Comparison of ENCODE assay signal across 8 mouse cellular contexts in genomic region chr5:125441234-125442114, GRCm38 (mm10). TPM values are rescaled to one million over a fixed set of nuclear protein-coding genes. Genes with fewer than 3 reads are reported as not detected.
A peak's percentile ranks its signal among the peaks of the same experiment; 100 is the strongest.
DNase-seq lines count a peak whose midpoint lies in the region; ATAC-seq and TF ChIP-seq lines count a peak whose summit lies in the region.

Gene Bri3bp, plus strand, starts transcription at chr5:125441568.

- WGBS in forebrain, embryonic 11.5 days, result under 1% methylated on average over 78 of the region's 97 CpGs

- H3K27ac ChIP-seq in ES-E14 (ENCODE audit: insufficient read depth, low read depth, low read length, poor library complexity, severe bottlenecking), result peak within 1 kb of the TSS; percentile 67
- peak within 1 kb of the TSS; percentile 75 for H3K27ac ChIP-seq in forebrain, embryonic 11.5 days (ENCODE audit: low read depth, low read length)

- peaks cover 4 to 6% of the 10 kb centered on the region in 2 experiments for H3K4me1 ChIP-seq in ES-E14 (ENCODE audit: control insufficient read depth in 2 of 2, insufficient read depth in 2 of 2, low read length in 2 of 2, poor library complexity in 1 of 2)
- H3K4me1 ChIP-seq in forebrain, embryonic 11.5 days (replicated peaks; ENCODE audit: control insufficient read depth, insufficient read depth, low read length), result peaks cover 9% of the 10 kb centered on the region; the same call in 1 of the 2 replicates

- intact Hi-C loops in heart, postnatal 36 days (cut with DNase I), result no loop called here

- TF ChIP-seq CTCF in brain, embryonic 14.5 days (IDR thresholded peaks at IDR 0.05; ENCODE audit: borderline replicate concordance, extremely low read depth, insufficient read depth, insufficient read length), result no peak

- DNase-seq in ES-E14 (ENCODE audit: low read depth, low spot score), result peak; percentile 49
- DNase-seq in brain, embryonic 14.5 days (ENCODE audit: low read depth), result peak; percentile 85
- peak; percentile 92 for DNase-seq in forebrain, embryonic 11.5 days (ENCODE audit: low spot score)
- DNase-seq in heart, postnatal 36 days, result peak; percentile 60 to 67
- DNase-seq in layer of hippocampus, adult 8-10 months (ENCODE audit: low spot score in 2 of 2), result peak in 1 of 2 experiments; percentile 44
- peak; percentile 41 for DNase-seq in lung, postnatal 10 days
- peak; percentile 61 for DNase-seq in ovary, postnatal 36 days (ENCODE audit: low spot score)
- peak; percentile 37 for DNase-seq in urinary bladder, postnatal 14 days (ENCODE audit: low spot score)

- no peaks in the 10 kb centered on the region for H3K9me3 ChIP-seq in ES-E14 (ENCODE audit: control insufficient read depth, insufficient read depth, low read depth, low read length)
- no peaks in the 10 kb centered on the region for H3K9me3 ChIP-seq in forebrain, embryonic 11.5 days (ENCODE audit: control insufficient read depth, low read length)

- H3K4me3 ChIP-seq in ES-E14 (ENCODE audit: insufficient read depth in 1 of 2, low read depth in 1 of 2, low read length in 2 of 2, poor library complexity in 1 of 2, severe bottlenecking in 1 of 2), result peak within 1 kb of the TSS; percentile 95 to 100
- peak within 1 kb of the TSS; percentile 72 for H3K4me3 ChIP-seq in forebrain, embryonic 11.5 days (ENCODE audit: low read depth, low read length)

- in situ Hi-C loops in ES-E14 (cut with MboI; ENCODE audit: low sequenced_read_pairs in 2 of 2, unreplicated experiment in 2 of 2), result no loop called here

- no peaks in the 10 kb centered on the region for H3K27me3 ChIP-seq in forebrain, embryonic 11.5 days (ENCODE audit: control insufficient read depth, insufficient read depth, low read length)

- peak within 1 kb of the TSS; percentile 95 for H3K9ac ChIP-seq in ES-E14 (ENCODE audit: insufficient read depth, low read depth, low read length, poor library complexity, severe bottlenecking)
- H3K9ac ChIP-seq in forebrain, embryonic 11.5 days (ENCODE audit: low read length), result peak within 1 kb of the TSS; percentile 92

- 0 out of 2 replicates have a peak, but pooled peaks cover under 1% of the 10 kb centered on the region for H3K36me3 ChIP-seq in ES-E14 (ENCODE audit: control insufficient read depth, insufficient read depth, low read length, poor library complexity, severe bottlenecking)
- H3K36me3 ChIP-seq in forebrain, embryonic 11.5 days (ENCODE audit: control insufficient read depth, insufficient read depth, low read length), result no peaks in the 10 kb centered on the region

- TF ChIP-seq POLR2A in brain, embryonic 14.5 days (IDR thresholded peaks at IDR 0.05; ENCODE audit: borderline replicate concordance, extremely low read depth, insufficient read depth, insufficient read length, poor library complexity, severe bottlenecking), result peak; percentile 46

- ATAC-seq in forebrain, embryonic 11.5 days (replicated peaks; ENCODE audit: low FRiP score), result peak; percentile 95

- peak within 1 kb of the TSS; percentile 81 for H3K4me2 ChIP-seq in forebrain, embryonic 11.5 days (ENCODE audit: low read depth, low read length, severe bottlenecking)

TF ChIP-seq in ES-E14, 5 proteins besides CTCF, POLR2A, EP300 and RAD21:
- TF ChIP-seq CHD2 (IDR thresholded peaks at IDR 0.05; ENCODE audit: low read depth, low read length), result no peak
- no peak for TF ChIP-seq ZNF384 (IDR thresholded peaks at IDR 0.05; ENCODE audit: low read depth, low read length)
- no peak for TF ChIP-seq HCFC1 (IDR thresholded peaks at IDR 0.05; ENCODE audit: borderline replicate concordance, insufficient read depth, low read length)
- no peak for TF ChIP-seq MAFK (IDR thresholded peaks at IDR 0.05; ENCODE audit: insufficient read depth, low read depth, low read length)
- TF ChIP-seq ZC3H11A (IDR thresholded peaks at IDR 0.05; ENCODE audit: borderline replicate concordance, low read depth, low read length), result no peak

RNA-seq across cellular contexts. Expression of gene Bri3bp, which starts in this region (rescaled TPM):
- 52.7 and 80.5 TPM in 2 replicates for total RNA-seq in ES-E14 (2012; rRNA removed)
- 13.0 and 23.5 TPM in 2 replicates for polyA plus RNA-seq in brain, embryonic 14.5 days (2012; rRNA removed)
- polyA plus RNA-seq in forebrain, embryonic 11.5 days (2014; fragmentation: Nextera tagmentation; extraction: Ambion mirVana), result 44.1 TPM in 2 replicates
- total RNA-seq in heart, postnatal 36 days (2021), result 10 to 100 TPM; 45.4 to 54.6 TPM
- 100 to 1,000 TPM in 2 of 4 experiments, 10 to 100 TPM in 2; 89.5 to 105 (median 95.6) TPM for total RNA-seq in layer of hippocampus, adult 8-10 months (2022)
